Mouse (Mus musculus): ENCODE results near the gene Zfp82. TPM values are rescaled to one million over a fixed set of nuclear protein-coding genes. Genes with fewer than 3 reads are reported as not detected.

The Zfp82 gene
- total RNA-seq, 2 experiments from 2014 or later, result 1.9 to 2.0 TPM

GRCm38 (mm10) chr7:30053591-30053990 lies 19.1 kb downstream of the Zfp82 start:
- intact Hi-C loops (cut with DNase I), result loop anchor here (5.0 kb wide), 2 partner anchors 34 to 146 kb away; partner anchors contain the start of genes Zfp27 and Zfp383
- no peak for DNase-seq (ENCODE audit: low spot score)

GRCm38 (mm10) chr7:30050882-30051548 lies 21.7 kb downstream of the Zfp82 start, which contains the start of gene Zfp14:
Gene Zfp14, minus strand, starts transcription at chr7:30051380.
- DNase-seq (ENCODE audit: low spot score), result peak; percentile 82
- intact Hi-C loops (cut with DNase I), result loop anchor here (5.0 kb wide), 2 partner anchors 36 to 144 kb away; partner anchors contain the start of genes Zfp27 and Zfp383

GRCm38 (mm10) chr7:30048126-30048525 lies 24.6 kb downstream of the Zfp82 start:
- no peak for DNase-seq (ENCODE audit: low spot score)
- intact Hi-C loops (cut with DNase I), result no loop called here

GRCm38 (mm10) chr7:30044354-30044753 lies 28.3 kb downstream of the Zfp82 start:
- no peak for DNase-seq (ENCODE audit: low spot score)
- intact Hi-C loops (cut with DNase I), result no loop called here

- no peak for DNase-seq (ENCODE audit: low spot score)
- intact Hi-C loops (cut with DNase I), result no loop called here
These were observed 38.4 kb downstream of the Zfp82 start for GRCm38 (mm10) chr7:30034331-30034730.

- no peak for DNase-seq (ENCODE audit: low spot score)
- intact Hi-C loops (cut with DNase I), result no loop called here
These were observed 41.3 kb downstream of the Zfp82 start for GRCm38 (mm10) chr7:30031379-30031778.

GRCm38 (mm10) chr7:30030677-30031076 lies 42.0 kb downstream of the Zfp82 start:
- intact Hi-C loops (cut with DNase I), result no loop called here
- DNase-seq (ENCODE audit: low spot score), result no peak

GRCm38 (mm10) chr7:30028572-30028971 lies 44.1 kb downstream of the Zfp82 start:
- DNase-seq (ENCODE audit: low spot score), result no peak
- intact Hi-C loops (cut with DNase I), result no loop called here

GRCm38 (mm10) chr7:30027331-30027730 lies 45.4 kb downstream of the Zfp82 start:
- intact Hi-C loops (cut with DNase I), result no loop called here
- DNase-seq (ENCODE audit: low spot score), result no peak

- no peak for DNase-seq (ENCODE audit: low spot score)
- intact Hi-C loops (cut with DNase I), result no loop called here
These were observed 47.3 kb downstream of the Zfp82 start for GRCm38 (mm10) chr7:30025358-30025757.

- no peak for DNase-seq (ENCODE audit: low spot score)
- intact Hi-C loops (cut with DNase I), result loop anchor here (5.0 kb wide), 1 partner anchor 149 kb away; no protein-coding TSS in a partner anchor
These were observed 48.9 kb downstream of the Zfp82 start for GRCm38 (mm10) chr7:30023800-30024199.

- intact Hi-C loops (cut with DNase I), result loop anchor here (5.0 kb wide), 1 partner anchor 149 kb away; no protein-coding TSS in a partner anchor
These were observed 49.4 kb downstream of the Zfp82 start for GRCm38 (mm10) chr7:30023324-30023723.

GRCm38 (mm10) chr7:30019543-30019942 lies 53.2 kb downstream of the Zfp82 start:
- intact Hi-C loops (cut with DNase I), result no loop called here
- no peak for DNase-seq (ENCODE audit: low spot score)

More at GRCm38 (mm10) chr7:30023324-30023723, 49.4 kb downstream of the Zfp82 start:
- no peak for DNase-seq (ENCODE audit: low spot score)

- intact Hi-C loops (cut with DNase I), result no loop called here
- no peak for DNase-seq (ENCODE audit: low spot score)
These were observed 55.5 kb downstream of the Zfp82 start for GRCm38 (mm10) chr7:30017226-30017625.

- no peak for DNase-seq (ENCODE audit: low spot score)
- intact Hi-C loops (cut with DNase I), result loop anchor here (5.0 kb wide), 1 partner anchor 189 kb away; no protein-coding TSS in a partner anchor
These were observed 59.7 kb downstream of the Zfp82 start for GRCm38 (mm10) chr7:30012956-30013363.

- DNase-seq (ENCODE audit: low spot score), result no peak
- intact Hi-C loops (cut with DNase I), result loop anchor here (5.0 kb wide), 1 partner anchor 192 kb away; no protein-coding TSS in a partner anchor
These were observed 62.0 kb downstream of the Zfp82 start for GRCm38 (mm10) chr7:30010551-30011195.

GRCm38 (mm10) chr7:30009321-30010085 lies 63.2 kb downstream of the Zfp82 start:
- no peak for DNase-seq (ENCODE audit: low spot score)
- intact Hi-C loops (cut with DNase I), result loop anchor here (5.0 kb wide), 1 partner anchor 193 kb away; no protein-coding TSS in a partner anchor

- DNase-seq (ENCODE audit: low spot score), result no peak
- intact Hi-C loops (cut with DNase I), result no loop called here
These were observed 64.5 kb downstream of the Zfp82 start for GRCm38 (mm10) chr7:30008020-30008690.

GRCm38 (mm10) chr7:30007601-30008000 lies 65.1 kb downstream of the Zfp82 start:
- no peak for DNase-seq (ENCODE audit: low spot score)
- intact Hi-C loops (cut with DNase I), result no loop called here

All from heart, postnatal 25 days (tissue).